Mouse (Mus musculus) MN1 (cell line): ENCODE data around the gene Ripor3.

ENCODE experiments used
- DNase-seq: peaks from one replicate; pipeline ENCODE4 v3.0.0-alpha.2; 2016; ENCODE audit warnings: low spot score

Gene Ripor3

GRCm38 (mm10) chr2:168031842-168032241 is 21.4 kb upstream of the Ripor3 start:
- DNase-seq = no peak

GRCm38 (mm10) chr2:168028376-168028775 is 18.0 kb upstream of the Ripor3 start:
- DNase-seq = no peak

DNA sequence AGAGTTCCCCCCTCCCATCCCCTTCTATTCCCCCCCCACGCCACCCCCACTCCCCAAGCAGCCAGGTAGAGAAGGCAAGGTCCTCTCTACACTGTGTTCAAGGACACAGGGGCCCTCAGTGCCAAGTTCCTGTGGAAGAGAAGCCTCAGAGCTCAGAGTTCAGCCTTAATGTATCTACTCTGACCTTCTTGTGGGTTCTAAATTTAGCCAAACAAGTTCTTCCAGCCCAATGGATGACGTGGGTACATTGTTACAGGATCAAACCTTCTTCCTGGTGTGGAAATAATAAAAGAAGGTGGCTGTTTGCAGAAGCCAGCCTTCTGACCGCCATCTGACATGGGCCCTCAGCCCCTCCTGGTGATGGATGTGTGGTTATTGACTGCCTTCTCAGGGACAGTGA is 16.0 kb upstream of the Ripor3 start:
- DNase-seq = no peak

GRCm38 (mm10) chr2:168025882-168026281 is 15.5 kb upstream of the Ripor3 start:
- DNase-seq = no peak

DNA sequence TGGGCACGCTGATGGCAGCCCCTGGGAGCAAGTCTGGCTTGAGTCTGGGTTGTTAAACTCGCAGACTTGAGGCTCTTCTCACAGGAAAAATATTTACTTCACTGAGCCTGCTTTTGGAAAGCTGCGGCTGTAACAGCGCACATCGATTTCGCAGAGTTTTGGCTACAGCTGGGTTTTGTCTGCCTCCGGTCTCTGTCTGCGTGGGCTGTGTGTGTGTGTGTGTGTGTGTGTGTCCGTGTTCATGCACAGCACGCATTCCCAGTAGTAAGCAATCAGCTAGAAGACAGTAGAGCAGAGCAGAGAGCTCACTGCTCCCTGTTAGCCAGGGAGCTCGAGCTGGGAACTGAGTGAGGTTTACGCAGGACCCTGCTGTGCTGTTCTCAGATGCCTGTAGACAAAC is 14.8 kb upstream of the Ripor3 start:
- no peak for DNase-seq

GRCm38 (mm10) chr2:168023763-168024402 is 13.5 kb upstream of the Ripor3 start:
- DNase-seq = no peak

GRCm38 (mm10) chr2:168019201-168019715 is 8.8 kb upstream of the Ripor3 start:
- DNase-seq = peak; percentile 40

- DNase-seq = peak; percentile 57
Measured at GRCm38 (mm10) chr2:168016951-168017391, 6.6 kb upstream of the Ripor3 start.

DNA sequence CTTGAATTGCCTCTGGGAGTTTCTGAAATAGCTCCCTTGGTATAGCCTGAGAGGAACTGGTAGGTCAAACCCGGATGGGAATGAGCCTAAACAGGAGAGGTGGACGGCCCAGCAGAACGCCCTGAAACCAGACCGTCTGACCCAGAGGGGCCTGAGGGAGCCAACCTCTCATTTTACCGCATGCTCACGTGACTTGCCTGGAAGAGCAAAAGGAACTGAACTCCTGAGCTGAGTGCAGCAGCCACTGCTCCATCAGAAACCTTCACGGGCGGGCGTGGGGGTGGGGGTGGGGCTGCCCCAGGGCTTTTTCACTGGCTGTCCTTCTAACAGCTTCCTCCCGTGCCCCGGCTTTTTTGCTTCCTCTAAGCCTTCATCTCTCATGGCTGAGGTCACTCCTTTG is 475 bp upstream of the Ripor3 start:
- DNase-seq = no peak

DNA sequence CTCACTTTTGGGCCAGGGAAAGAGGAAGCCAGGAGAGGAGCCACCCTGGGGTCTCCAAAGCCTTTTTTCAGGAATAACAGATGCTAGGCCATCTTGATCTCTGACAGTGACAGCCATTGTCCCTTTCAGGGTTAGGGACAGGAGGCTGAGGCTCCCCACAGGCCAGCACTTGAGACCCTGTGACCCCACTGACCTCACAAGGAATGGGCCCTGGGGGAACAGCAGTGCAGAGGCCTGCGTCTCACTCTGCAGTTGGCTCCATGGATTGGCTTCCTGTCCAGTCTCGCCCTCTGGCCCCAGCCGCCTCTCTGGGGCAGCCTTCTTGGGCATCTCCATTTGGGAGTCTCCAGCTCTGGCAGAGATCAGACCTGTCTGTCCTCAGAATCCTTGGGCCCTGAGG is 2.3 kb downstream of the Ripor3 start:
- DNase-seq = no peak

GRCm38 (mm10) chr2:168006489-168006888 is 3.9 kb downstream of the Ripor3 start:
- no peak for DNase-seq

DNA sequence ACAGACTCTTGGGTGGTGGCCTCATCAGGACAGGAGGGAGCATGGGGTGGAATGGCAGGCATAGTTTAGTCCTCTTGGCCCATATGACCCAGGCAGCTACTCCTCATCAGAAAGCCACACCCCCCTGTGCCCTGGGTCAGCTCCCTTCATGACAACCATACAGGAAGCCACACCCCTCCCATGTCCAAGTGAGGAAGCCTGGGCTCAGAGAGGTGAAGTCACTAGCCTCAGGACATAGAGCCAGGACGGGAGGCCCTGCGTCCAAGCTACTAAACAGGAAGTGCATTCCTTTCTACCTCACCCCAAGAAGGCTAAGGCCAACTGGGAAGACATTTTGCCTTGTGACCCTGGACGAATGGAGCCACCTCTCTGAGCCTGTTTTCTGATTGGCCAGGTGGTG is 4.8 kb downstream of the Ripor3 start:
- DNase-seq = no peak

DNA sequence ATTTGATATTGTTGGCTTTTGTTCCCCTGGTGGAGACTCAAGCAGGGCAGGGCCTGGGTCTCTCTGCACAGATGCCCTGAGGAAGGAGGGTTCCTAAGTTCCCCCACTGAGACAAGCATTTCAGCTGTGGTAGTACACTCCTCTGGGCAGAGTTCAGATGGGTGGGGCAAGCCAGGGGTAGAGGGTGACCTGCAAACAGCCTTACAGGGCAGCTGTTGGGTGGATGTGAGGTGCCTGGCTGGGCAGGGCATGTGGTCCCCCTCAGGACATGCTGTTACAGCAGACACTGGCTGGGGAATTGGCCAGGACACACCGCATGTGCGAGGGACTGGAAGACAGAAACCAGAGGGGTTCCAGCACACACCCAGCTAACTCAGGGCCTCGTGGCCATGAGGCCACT is 5.4 kb downstream of the Ripor3 start:
- DNase-seq = no peak

DNA sequence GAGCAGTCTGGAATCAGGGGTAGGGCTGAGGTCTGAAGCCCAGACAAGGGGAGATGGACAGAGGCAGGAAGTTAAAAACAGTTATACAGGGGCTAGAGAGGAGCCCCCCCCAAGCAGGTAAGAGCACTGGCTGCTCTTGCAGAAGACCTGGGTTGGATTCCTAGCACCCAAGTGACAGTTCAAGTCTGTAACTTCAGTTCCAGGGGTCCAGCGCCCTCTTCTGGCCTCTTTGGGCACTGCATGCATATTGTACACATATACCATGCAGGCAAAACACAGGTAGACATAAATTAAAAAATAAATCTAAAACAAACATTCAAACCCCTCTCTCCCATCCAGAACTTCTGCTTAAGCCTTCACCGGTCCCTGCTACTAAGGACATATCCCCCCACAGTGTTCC is 6.0 kb downstream of the Ripor3 start:
- no peak for DNase-seq

DNA sequence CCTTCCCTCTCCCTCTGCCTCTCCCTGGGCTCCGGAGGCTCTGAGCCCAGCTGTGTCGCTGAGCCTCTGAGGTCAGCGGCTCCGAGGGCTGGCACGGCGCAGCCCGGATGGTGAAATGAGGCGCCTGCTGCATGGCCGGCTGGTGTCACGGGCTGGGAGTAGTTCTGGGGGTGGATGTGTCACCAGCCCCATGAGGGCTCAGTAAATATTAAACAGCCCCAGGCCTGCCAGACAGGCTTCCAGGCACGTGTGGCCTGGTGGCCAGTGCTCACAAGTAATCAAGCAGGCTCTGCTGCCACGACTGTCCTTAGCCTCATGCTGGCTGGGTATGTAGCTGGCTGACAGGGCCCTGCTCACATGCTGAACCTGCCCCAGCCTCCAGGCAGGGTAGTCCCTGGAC is 7.0 kb downstream of the Ripor3 start:
- DNase-seq = peak; percentile 83

DNA sequence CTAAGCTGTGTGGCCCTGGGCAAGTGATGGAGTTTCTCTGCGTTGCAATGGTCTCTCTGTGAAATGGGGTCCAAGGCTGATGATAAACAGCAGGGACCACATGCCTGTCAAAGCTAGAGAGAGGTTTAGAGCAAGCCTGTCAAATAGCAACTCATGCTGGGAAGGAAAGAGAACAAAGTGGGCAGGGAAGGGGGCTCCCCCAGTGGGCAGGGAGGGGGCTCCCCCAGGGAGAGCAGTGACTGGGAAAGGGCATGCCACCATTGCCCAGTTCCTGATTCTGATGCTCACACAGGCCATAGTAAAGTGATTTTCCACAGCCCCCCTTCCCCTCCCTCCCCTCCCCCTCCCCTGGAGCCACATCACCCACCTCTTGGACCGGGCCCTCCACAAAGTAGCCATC is 7.5 kb downstream of the Ripor3 start:
- no peak for DNase-seq

DNA sequence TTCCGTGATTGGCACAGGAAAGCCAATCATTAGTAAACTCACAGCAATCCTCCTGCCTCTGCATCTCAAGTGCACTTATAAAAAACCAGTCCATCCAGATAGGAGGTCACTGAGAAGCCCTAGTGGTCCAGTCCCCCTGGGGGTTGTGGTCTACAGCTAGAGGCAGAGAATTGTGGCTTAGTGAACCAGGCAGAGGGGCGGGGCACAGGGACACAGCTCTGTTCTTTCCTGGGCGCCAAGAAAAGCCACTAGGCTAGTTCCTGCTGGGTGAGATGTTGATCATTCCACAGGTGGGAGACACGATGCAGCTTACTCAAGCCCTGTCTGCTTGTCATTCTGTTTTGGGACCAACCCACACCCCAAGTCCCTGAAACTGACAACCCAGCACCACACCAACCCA is 8.2 kb downstream of the Ripor3 start:
- DNase-seq = no peak

DNA sequence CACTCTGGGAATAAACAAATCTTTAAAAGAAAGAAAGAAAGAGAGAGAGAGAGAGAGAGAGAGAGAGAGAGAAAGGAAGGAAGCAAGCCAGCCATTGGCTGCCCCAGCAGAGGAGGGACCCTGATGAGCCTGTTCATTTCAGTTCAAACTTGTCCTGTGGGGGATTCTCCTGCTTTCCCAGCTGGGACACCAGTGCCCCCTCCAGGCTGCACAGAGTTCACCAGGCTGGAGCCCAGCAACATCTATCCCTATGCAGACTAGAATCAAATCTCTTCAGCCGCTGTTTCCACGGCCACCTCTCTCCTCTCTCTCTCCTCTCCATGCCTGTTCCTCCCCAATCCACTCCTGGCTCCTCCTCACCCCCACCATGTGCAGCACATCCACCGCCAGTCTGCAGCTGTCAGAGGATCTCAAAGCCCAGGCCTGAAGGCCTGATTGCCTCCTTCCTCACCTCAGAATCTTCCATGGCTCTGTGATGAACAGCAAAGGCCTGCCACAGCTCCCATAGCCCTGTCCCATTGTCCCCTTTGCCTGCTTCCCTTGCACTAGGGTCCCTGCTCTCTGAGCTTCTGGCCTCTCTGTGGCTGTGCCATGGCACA is 11.2 kb downstream of the Ripor3 start:
- no peak for DNase-seq

DNA sequence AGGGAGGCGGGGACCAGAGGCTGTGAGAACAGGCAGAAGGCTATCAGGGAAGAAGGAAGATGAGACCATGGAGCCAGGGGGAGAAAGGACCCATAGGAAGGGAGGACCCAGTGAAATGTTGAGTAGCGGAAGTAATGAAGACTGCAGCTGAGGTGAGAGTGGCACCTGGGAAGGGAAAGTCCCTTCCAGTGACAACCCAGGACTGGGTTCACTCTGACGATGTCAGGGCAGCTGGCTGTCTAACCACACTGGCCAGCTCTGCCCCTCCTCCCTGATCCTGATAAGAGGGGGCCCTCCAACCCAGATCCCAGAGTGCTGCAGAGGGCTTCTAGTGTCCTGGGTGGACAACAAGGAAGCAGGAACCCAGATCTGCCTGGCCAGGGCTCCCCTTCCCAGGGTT is 12.9 kb downstream of the Ripor3 start:
- DNase-seq = no peak

GRCm38 (mm10) chr2:167996672-167997215 is 13.7 kb downstream of the Ripor3 start:
- DNase-seq = no peak

- DNase-seq = no peak
Measured at GRCm38 (mm10) chr2:167995870-167996635, 14.4 kb downstream of the Ripor3 start.

- no peak for DNase-seq
Measured at GRCm38 (mm10) chr2:167993260-167993659, 17.2 kb downstream of the Ripor3 start.

DNA sequence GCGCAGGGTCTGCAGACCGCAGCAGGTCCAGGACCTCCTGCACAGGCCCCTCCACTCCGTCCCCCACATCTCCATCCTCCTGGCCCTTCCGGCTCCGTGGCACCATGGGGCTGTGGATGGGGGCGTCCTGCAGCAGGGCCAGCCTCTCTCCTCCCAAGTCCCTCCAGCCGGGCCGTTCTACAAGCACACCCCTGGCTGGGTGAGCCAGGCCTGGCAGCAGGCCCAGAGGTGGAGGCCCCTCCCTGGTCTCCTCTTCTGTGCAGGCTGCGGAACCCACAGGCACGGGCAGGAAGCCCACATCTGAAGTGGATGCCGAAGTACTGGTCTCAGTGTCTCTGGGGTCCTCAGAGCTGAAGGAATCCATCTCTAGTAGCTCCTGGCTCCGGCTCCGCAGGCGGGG is 21.1 kb downstream of the Ripor3 start:
- DNase-seq = peak; percentile 82
